Mouse (Mus musculus): ENCODE data around the gene Nudt17.
"Not testable (repeated sequence)": the region's sequence is repeated elsewhere in the genome, so short reads cannot be mapped to it uniquely, and the experiment has no call there.

Gene Nudt17

DNA sequence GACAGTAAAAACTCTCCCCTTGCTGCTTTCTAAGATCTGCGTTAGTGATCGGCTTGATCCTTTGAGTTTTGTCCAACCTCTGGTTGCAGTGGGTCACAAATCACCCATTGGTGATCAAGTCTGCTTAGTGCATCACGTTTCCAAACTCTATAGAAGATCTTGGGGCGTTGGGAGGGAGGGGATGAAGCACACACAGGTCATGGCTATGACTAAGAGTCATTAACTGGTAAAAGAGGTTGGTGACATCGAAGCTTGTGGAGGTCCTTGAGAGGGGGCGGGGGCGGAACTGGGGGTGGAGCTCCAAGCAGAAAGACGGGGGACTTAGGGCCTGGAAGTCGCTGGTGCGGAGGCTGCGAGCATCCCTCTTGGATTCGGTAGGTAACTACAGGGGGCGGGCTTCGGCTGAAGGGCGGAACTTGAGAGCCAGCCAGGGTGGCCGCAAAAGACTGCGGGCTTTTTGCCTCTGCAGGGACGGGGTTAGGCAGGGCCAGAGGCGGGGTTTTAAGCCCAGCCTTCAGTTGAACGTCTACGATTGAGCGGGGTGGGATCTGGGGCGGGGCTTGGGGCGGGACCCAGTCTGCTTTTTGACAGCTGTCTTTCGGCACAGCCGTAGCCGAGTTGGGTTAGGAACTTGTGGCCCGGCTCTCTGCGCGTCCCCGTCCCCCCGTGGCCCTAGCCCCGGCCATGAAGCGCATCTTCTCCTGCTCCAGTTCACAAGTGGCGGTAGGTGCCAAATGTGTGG is 38.5 kb downstream of the Nudt17 start, which contains the start of gene Ankrd35:
TSS of gene Ankrd35 (plus strand) at position 405 of the 742 bp plus-strand sequence.
- peak; percentile 92 for DNase-seq

- DNase-seq, result no peak
Measured at GRCm38 (mm10) chr3:96668424-96669067, 39.8 kb downstream of the Nudt17 start.

DNA sequence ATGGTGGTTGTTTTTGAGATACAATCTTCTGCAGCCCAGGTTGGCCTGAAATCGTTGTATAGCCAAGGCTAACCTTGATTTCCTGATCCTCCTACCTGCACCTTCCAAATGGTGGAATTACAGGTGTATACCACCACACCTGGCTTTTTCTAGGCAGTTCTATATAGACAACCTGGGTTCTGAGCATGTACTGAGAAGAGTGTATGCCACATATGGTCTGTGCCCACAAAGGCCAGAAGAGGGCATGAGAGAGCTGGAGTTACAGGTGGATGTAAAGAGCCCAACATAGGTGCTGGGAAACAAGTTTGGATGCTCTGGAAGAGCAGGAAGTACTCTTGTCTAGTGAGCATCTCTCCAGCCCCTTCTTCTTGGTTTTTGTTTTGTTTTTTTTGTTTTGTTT is 41.0 kb downstream of the Nudt17 start:
- DNase-seq, result no peak

DNA sequence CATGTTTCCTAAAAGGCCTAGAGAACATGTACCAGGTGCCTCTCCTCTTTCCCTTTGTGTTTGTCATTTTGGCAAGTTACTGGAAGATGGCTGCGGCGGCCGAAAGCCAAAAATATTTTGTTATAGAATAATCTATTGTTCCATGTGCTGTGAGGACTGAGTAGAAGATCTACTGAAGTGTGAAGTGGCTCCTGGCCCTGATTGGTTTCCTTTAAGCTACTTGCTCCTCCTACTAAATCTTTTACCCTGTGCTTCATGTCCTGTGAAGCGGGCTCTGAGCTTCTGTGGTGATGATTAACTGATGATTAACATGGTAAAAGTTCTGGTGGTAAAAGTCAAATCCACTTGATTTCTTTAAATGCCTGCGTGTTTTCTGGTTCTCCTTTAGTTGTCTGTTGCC is 41.4 kb downstream of the Nudt17 start:
- no peak for DNase-seq

GRCm38 (mm10) chr3:96665732-96666363 is 42.5 kb downstream of the Nudt17 start:
- not testable (repeated sequence) for DNase-seq

DNA sequence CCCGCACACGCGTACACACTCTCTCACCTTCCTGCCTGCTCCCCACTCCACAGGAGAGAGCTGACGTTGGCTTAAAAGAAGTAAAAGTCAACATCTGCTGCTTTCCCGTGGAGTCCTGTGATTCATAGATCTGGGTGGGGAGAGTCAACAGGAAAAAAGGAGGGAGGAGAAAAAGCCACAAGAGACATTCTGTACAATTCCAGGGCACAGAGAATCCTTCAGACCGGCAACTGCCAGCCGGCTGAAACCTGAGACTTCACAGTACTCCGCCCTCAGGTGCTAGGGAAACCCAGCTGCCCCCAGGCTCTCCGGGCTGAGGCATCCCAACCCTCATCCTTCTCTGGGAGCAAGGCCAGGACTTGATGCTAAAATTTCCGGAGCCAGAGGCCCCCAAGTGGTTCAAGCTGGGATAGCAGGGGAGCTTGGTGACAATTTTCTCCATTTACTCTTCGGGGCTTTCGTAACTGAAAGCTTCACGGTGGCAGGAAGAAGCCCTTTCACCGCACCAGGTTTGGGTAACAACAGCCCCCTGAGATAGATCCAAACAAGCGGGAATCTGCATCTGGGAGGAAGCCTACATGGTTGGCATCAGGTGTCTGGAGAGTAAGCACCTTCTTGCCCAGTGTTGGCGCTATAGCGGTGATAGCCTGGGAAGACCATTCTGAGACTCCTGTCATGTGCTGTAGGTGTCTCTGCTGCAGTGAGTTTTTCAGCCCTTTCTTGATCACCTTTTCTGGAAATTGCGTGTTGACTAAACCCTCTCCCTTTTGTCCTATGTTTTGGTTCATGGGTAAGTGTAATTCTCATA is 44.7 kb downstream of the Nudt17 start:
- peak; percentile 89 for DNase-seq

- DNase-seq, result no peak
Measured at GRCm38 (mm10) chr3:96662731-96663316, 45.5 kb downstream of the Nudt17 start.

DNA sequence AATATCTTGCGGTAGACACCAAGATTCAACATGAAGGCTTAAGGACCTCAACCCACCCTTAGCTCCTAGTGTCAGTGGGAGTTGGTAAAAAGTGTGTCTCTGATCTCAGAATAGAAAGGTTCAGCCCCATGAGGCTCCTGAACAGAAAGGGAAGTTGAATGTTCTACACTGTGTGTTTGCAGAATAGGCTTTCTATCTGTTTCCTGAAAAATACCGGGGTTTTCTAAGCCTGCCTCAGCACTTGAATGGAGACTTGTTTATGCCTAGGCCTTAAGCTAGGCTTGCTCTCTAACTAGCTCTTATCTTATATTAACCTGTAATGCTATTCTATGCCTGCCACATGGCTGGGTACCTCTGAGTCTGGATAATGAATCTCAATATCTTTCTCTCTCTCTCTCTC is 47.5 kb downstream of the Nudt17 start:
- DNase-seq, result no peak

Data from embryo, embryonic 11 days (tissue).